Mouse (Mus musculus): Measurements from ENCODE around the gene Gm2004. TPM values are rescaled to one million over a fixed set of nuclear protein-coding genes. Genes with fewer than 3 reads are reported as not detected.
"Not testable (repeated sequence)": the region's sequence is repeated elsewhere in the genome, so short reads cannot be mapped to it uniquely, and the experiment has no call there.

Gene Gm2004
- 10 to 100 TPM in 1 of 2 experiments, 1 to 10 TPM in 1; 5.5 to 11.1 TPM for total RNA-seq (2021)
- long read RNA-seq, experiment 1, partial matches to known transcripts = 6 of 9 reads
- long read RNA-seq, experiment 1, other reads (novel, unspliced or antisense) = 3 of 9 reads
- long read RNA-seq, experiment 2, partial matches to known transcripts = 4 of 6 reads
- long read RNA-seq, experiment 2, other reads (novel, unspliced or antisense) = 2 of 6 reads

- not testable (repeated sequence) for DNase-seq
These were observed at the start of gene Gm2004 for GRCm38 (mm10) chr2:176149725-176150124. Gm2004 (minus strand) TSS chr2:176149825.

Other genes with a start within 250 kb of the Gm2004 start
- gene Zfp966, start 218.7 kb downstream of the Gm2004 start, total RNA-seq (2021) = 1 to 10 TPM; 5.7 to 8.3 TPM
- gene Gm2026, start 184.5 kb downstream of the Gm2004 start, total RNA-seq (2021) = 10 to 100 TPM; 19.5 to 26.5 TPM
- 1 to 10 TPM; 2.9 to 5.5 TPM for gene 2210418O10Rik, start 76.7 kb upstream of the Gm2004 start, total RNA-seq (2021)
- gene Gm11009, start 169.7 kb upstream of the Gm2004 start, total RNA-seq (2021) = not detected